Mouse (Mus musculus) layer of hippocampus, postnatal 14 days (tissue): Measurements from ENCODE around the gene Pgc. TPM values are rescaled to one million over a fixed set of nuclear protein-coding genes. Genes with fewer than 3 reads are reported as not detected.

Source experiments
- DNase-seq, 2 experiments: peaks; one replicate each; pipeline ENCODE4 v3.0.0; 2021 to 2022; ENCODE audit warnings: low spot score in 2 of 2, mixed read lengths in 1 of 2
- total RNA-seq, 2 experiments: library from RNA; stranded (reverse); gene quantifications; 2 replicates each; pipeline ENCODE4 v1.2.3; 2021

The Pgc gene
- total RNA-seq, 2 experiments from 2014 or later = not detected

- DNase-seq = no peak
Measured at GRCm38 (mm10) chr17:47707961-47708360, 18.7 kb upstream of the Pgc start.

DNA sequence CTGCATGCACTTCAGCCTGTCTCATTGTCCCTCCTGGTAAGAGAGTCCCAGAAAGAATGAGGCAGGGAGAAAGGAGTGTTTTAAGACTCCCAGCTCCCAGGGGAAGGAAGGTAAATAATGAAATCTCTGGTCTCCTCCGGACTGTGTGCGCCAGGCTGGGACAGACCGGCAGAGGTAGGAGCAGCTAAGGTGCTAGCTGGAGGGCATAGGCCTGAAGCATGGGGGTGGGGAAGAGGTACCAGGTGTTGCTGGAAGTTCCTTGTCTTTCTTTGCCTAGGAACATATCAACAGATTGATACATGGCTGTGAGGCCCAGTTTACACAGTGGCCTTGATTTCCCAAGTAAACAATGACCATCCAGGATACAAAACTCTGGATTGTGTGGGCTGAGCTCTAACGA, 17.7 kb upstream of the Pgc start:
- DNase-seq = no peak

DNA sequence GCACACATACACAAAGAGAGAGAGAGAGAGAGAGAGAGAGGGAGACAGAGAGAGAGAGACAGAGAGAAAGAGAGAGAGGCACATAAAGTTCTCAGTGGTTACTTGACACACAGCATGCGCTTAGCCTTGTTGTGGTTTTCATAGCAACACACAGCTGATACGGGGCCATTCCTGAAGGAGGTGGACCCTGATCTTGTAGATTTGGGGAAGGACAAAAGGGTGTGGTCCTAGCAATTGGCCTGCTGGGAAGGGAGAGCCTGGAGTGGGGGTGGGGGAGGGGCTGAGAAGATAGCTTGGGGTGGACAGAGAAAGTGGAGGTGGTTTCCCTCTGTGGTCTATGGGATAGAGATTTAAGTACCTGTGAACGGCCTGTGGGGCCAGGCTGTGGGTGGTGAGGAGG, 16.6 kb upstream of the Pgc start:
- DNase-seq = no peak

DNA sequence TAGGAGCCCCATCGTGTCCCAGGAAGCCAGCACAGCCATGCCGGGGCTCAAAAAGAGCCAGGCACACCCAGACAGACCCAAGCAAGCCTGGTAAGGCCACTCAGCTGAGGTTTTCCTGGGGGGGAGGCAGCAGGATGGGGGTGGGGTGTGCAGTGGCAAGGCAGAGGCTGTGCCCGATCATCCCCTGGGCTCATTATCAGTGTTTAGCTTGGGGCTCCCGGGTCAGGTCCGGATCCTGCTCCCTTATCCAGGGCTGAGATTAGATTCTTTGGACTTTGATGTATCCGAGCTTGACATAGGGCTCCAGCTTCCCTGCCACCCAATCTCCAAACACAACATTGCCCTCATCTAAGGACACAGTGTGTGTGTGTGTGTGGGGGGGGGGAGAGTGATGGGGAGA, 14.8 kb upstream of the Pgc start:
- no peak for DNase-seq

GRCm38 (mm10) chr17:47712889-47713571, 13.6 kb upstream of the Pgc start:
- DNase-seq = no peak

DNA sequence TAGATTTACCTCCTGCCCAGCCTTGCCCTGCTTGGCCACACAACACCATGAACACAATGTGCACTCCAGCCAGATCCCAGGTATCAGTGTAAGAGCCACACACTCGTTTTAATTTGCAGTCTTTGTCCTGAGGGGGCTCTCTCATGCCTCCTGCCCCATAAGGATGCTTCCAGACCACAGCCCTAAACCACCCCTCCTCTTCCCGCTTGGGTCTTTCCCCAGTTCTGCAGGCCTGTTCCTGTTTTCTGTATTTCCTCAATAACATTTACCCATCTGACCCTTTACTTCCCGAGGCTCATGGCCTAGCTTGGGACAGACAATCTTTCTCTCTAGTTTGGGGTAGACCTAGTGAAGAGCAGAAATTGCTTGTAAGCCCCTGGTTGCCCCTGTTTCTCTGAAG, 11.6 kb upstream of the Pgc start:
- DNase-seq = no peak

- no peak for DNase-seq
Measured at GRCm38 (mm10) chr17:47721183-47721582, 5.5 kb upstream of the Pgc start.

DNA sequence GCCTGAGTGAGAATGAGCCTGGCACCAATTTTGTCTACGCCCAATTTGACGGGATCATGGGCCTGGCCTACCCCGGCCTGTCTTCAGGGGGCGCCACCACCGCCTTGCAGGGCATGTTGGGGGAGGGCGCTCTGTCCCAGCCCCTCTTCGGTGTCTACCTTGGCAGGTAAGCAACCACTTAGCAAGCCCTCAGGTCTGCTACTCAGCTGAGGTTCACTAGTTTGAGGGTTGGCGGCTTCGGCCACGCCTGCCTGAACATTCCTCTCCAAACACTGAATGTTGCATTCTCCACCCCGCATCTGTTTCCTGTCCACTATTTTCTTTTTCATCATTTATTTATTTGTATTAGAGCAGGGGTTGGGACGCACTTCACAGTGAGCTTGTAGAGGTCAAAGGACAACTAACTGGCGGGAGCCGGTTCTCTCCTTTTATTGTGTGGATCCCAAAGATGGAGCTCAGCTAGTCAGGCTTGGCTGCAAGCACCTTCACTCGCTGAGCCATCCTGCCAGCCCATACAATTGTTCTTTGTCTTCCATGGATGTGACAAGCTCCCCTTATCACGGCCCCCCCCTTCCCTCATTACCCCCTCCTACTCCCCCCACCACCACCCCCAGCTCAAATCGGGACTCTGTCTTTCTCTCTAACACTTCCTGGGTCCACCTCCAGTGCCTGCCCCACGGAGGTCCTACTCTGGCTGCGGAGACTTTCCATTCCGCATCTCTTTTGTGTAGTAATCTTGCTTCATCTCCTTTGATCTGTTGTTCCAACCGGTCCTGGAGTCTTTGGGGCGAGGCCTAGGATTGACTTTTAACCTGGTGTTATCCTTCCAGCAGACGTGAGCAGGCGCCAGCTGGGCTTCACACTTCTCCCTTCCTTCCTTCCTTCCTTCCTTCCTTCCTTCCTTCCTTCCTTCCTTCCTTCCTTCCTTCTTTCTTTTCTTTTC, 4.3 kb downstream of the Pgc start:
- no peak for DNase-seq

DNA sequence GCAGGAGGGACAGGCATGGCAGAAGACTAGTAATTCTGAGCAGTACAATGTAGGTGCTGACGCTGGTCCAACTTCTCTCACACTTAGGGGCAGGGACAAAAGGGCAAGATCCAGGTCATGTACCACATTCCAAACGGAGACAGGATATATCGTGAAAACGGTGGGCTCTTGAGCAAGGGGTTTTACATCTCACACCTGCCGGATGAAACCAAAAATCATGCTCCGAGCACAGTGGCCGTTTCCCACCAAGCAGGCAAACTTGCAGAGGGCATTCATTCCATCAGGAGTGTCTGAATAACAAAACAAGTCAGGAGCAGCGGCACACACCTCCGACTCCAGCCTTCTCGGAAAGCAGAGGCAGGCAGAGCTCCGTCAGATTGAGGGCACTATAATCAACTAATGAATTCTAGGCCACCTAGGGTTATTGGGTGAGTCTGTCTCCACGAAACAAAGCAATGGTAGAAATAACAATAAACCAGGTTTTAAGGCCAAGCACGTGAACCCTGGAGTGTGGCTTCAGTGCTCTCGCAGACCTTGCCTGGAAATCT, 9.0 kb downstream of the Pgc start:
- DNase-seq = no peak

DNA sequence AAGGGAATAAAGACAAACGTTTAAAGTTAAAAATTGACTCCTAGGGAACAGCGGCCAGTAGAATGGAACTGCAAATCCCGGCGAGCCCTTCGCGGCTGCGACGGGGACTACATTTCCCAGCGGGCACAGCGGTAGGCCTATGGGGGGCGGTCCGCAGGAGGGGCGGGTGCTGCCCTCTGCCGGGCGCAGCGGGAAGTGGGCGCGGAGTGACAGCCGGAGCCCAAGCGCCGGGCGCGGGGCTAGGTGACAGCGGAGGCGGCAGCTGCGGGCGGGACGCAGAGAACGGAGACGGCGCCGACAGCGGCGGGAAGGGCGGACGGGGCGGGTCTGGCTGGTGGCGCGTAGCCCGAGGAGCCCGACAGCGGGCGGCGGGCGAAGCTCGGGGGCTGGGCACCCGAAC, 10.2 kb downstream of the Pgc start, which contains the start of gene Tfeb:
TSS of gene Tfeb (plus strand) at position 175 of the 400 bp plus-strand sequence.
- DNase-seq = peak; percentile 96 to 97

DNA sequence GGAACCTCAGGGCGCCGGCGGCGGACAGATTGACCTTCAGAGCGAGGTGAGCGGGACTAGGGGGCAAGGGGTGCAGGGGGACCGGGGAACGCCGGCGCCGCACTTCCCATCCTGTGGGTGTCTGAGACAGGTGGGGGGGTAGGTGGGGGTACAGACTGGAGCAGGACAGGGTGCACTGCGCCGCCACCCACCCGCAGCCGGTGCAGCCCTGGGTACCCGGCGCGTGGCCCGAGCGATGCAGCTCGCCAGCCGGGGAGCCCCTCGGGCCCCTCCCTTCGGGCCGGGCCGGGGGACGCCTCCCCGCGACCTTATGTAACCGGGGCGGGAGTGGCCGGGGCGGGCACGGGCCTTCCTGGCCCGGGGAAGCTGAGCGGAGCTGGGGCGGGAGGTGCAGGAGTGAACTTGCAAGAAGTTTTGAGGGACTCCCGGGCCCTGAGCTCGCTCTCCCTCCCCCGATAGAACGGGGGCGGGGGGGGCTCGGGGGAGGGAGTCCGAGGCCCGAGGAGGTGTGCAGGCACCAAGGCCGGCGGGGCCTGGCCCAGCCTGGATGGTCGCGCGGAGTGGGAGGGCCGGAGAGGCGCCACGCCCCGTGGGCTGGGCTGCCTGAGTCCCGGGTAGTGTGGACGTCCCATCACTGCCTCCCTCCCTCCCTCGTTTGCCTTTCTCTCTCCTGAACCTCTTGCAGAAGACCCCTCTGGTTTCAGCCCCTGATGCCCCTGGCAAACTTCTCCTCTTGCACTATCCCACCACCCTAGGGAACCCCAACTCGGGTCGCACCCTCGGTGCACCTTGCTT, 10.8 kb downstream of the Pgc start:
- DNase-seq = peak; percentile 55 to 73

DNA sequence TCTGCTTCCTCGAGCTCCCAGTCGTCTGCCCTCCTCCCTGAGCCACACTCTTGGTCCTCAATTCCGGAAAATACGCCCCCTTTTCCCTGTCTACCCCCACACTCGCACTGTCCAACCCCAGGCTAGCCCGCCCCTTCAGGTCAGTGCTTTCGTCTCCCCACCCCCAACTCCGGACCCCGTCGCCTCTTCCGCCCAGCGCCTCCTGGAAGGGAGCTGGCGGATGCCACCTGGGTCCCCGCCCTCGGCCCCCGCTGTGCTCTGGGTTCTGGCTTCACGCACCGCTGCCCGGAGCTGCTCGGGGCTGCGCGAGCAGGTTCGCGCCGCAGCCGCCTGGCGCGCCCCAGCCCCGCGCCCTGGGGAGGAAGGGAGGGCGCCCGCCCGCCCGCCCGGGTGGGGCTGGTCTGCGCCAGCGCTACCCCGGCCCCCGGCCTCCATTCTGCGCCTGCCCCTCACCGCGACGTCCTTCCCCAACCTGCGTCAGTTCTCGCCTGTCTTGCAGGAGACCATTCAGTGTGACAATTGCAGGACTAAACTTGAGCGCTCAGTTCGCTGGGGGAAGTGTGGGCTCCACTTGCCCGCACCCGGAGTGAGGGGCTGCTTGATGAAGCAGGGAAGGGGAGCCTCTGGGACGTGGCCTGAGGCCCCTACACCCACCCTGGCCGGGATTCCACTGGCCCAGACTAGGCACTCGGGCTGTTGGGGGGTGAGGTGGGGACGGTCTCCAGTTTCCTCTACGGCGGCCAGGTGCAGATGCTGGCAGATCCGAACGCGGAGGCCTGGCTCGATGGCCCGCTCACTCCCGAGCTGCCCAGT, 11.6 kb downstream of the Pgc start:
- DNase-seq = no peak

DNA sequence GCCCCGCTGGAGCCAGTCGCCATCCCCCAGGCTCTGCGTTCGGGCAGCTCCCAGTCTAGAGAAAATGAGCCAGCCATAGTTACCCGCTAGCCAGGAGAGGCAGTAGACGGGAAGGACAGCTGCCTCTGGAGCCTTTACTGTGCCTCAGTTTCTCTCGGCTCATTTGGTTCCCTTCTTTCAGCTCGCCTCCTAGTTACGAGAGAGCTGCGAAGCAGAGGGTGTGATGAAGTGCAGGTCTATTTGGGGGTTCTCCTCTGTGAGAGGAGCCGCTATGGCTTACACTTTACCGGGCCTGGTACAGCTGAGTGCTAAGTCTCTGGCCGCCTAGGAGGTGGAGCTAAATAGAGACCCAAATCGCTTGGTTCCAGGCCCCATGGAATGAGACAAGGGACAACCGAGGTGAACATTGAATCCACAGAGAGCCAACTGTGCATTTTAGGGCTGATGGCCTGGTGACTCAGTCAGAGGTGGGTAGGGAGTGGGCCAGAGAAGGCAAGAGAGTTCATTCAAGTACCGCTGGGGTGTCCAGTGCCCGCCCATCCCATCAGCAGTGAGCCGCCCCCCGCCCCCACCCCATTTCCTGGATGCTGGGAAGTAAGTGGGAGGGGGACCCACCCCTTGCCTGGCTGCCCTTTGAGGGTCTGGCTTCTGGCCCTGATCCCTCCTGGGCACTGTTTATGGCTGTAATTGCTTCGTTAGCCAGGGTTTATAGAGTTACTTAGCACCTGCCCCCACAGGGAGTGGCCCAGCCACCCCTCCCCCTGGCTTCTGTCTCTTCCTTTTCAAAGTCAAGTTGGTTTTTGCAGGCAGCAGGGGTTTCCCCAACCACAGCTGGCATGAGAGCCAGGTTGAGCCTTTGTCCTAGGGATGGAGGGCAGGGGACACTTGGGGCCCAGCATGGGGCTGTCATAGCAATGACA, 12.5 kb downstream of the Pgc start:
- no peak for DNase-seq

- no peak for DNase-seq
Measured at GRCm38 (mm10) chr17:47740186-47740585, 13.5 kb downstream of the Pgc start.

DNA sequence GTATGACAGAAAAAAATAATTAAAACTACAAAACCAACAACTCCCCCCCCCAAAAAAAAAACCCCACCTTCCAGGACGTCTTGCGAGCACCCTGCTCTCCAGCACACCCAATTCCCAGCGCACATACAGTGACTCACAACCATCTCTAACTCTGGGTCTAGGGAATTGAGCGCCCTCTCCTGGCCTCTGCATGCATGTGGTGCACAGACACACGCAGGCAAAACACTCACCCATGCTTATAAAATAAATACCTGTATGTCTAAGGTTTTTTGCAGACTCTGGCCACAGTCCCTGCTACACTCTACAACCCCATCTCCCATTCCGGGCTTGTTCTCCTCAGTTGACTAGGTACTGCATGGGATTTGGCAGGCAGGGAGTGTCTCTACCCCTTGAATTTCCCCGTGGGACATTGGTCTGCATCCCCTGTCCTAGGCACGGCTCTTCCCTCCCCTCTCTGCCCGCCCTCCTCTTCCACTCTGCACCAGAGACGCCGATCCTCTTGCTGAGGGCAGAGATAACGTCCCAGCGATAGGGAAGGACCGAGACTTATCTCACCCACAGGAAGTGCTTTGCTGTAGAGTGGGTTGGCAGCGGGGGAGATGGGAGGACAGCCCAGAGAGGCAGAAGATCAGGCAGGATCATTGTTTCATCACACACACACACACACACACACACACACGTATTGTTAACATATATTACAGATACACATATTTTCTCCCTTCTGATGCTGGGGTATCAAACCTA, 16.5 kb downstream of the Pgc start:
- DNase-seq = no peak

- DNase-seq = no peak
Measured at GRCm38 (mm10) chr17:47744086-47744485, 17.4 kb downstream of the Pgc start.

DNA sequence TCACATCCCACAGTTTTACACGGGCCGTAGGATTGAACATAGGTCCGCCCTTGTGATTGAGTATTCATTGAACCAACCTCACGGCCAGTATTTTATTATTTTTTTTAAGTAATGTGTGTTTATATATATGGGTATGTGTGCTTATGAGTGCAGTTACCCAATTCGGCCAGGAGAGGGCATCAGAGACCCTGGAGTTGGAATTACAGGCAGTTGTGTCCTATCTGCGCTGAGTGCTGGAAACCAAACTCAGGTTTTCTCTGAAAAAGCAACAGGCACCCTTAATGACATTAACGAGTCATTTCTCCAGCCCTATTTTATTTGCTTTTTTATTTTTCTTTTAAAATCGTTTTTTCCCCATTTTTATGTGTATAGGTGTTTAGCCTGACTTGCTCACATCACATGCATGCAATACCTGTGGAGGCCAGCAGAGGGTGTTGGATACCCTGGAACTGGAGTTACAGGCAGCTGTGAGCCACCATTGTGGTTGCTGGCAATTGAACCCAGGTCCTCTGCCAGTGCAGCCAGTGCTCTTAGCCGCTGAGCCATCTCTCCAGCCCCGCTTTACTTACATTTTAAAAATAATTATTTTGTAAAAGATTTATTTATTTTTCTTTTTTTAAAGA, 18.2 kb downstream of the Pgc start:
- no peak for DNase-seq
